Mouse (Mus musculus) skeletal muscle tissue, adult 2 months (tissue): Measurements from ENCODE around the gene Atp2a2.

Experiments used
- DNase-seq: peaks from one replicate; pipeline ENCODE4 v3.0.0-alpha.2; 2012; ENCODE audit warnings: low read depth, low spot score

Gene Atp2a2

GRCm38 (mm10) chr5:122520254-122521129, 18.5 kb upstream of the Atp2a2 start:
- no peak for DNase-seq

GRCm38 (mm10) chr5:122519043-122519660, 17.1 kb upstream of the Atp2a2 start:
- no peak for DNase-seq

- no peak for DNase-seq
Observed at GRCm38 (mm10) chr5:122518247-122518646, 16.2 kb upstream of the Atp2a2 start.

- DNase-seq, result no peak
Observed at GRCm38 (mm10) chr5:122516901-122517300, 14.9 kb upstream of the Atp2a2 start.

- no peak for DNase-seq
Observed at GRCm38 (mm10) chr5:122516029-122516730, 14.2 kb upstream of the Atp2a2 start.

GRCm38 (mm10) chr5:122514127-122514521, 12.1 kb upstream of the Atp2a2 start:
- no peak for DNase-seq

- no peak for DNase-seq
Observed at GRCm38 (mm10) chr5:122513421-122514126, 11.5 kb upstream of the Atp2a2 start.

GRCm38 (mm10) chr5:122512011-122512410, 10.0 kb upstream of the Atp2a2 start:
- DNase-seq, result no peak

- DNase-seq, result no peak
Observed at GRCm38 (mm10) chr5:122511405-122511804, 9.4 kb upstream of the Atp2a2 start.

- no peak for DNase-seq
Observed at GRCm38 (mm10) chr5:122510651-122511157, 8.7 kb upstream of the Atp2a2 start.

GRCm38 (mm10) chr5:122509608-122510007, 7.6 kb upstream of the Atp2a2 start:
- DNase-seq, result no peak

- no peak for DNase-seq
Observed at GRCm38 (mm10) chr5:122508861-122509306, 6.9 kb upstream of the Atp2a2 start.

- DNase-seq, result no peak
Observed at GRCm38 (mm10) chr5:122507396-122507795, 5.4 kb upstream of the Atp2a2 start.

- no peak for DNase-seq
Observed at GRCm38 (mm10) chr5:122506462-122506861, 4.4 kb upstream of the Atp2a2 start.

GRCm38 (mm10) chr5:122505554-122505953, 3.5 kb upstream of the Atp2a2 start:
- no peak for DNase-seq

- DNase-seq, result no peak
Observed at GRCm38 (mm10) chr5:122503760-122504119, 1.7 kb upstream of the Atp2a2 start.

GRCm38 (mm10) chr5:122503015-122503759, 1.2 kb upstream of the Atp2a2 start:
- DNase-seq, result no peak

GRCm38 (mm10) chr5:122501101-122502076, 636 bp downstream of the Atp2a2 start:
- no peak for DNase-seq

GRCm38 (mm10) chr5:122500563-122500962, 1.5 kb downstream of the Atp2a2 start:
- no peak for DNase-seq

GRCm38 (mm10) chr5:122500141-122500540, 1.9 kb downstream of the Atp2a2 start:
- DNase-seq, result no peak
